ENCODE assay signal across 8 mouse cellular contexts in genomic region chr7:71412079-71412478, GRCm38 (mm10).
A peak's percentile ranks its signal among the peaks of the same experiment; 100 is the strongest.
DNase-seq lines count a peak whose midpoint lies in the region; TF ChIP-seq lines count a peak whose summit lies in the region.

No protein-coding gene starts in this region.

- TF ChIP-seq CTCF in cortical plate, adult 2 months (IDR thresholded peaks at IDR 0.05; ENCODE audit: extremely low read depth, insufficient read depth, low read length), result peak; percentile 71
- peak; percentile 93 for TF ChIP-seq CTCF in left cerebral cortex, adult 2 months (IDR thresholded peaks at IDR 0.05)

- H3K27ac ChIP-seq in cortical plate, adult 2 months (ENCODE audit: insufficient read depth, low read length), result no peak overlapping the region
- H3K27ac ChIP-seq in left cerebral cortex, adult 2 months, result no peak overlapping the region

- peak; percentile 86 for DNase-seq in adrenal gland, adult 2 months
- DNase-seq in gastrocnemius, postnatal 10 days, result peak; percentile 78
- peak; percentile 76 for DNase-seq in hindlimb bud, embryonic 11.5 days (ENCODE audit: extremely low spot score, low read depth, low spot score)
- DNase-seq in left cerebral cortex, adult 2 months (ENCODE audit: extremely low spot score in 1 of 2, low spot score in 2 of 2), result peak; percentile 78 to 81
- peak; percentile 86 to 90 for DNase-seq in lung, postnatal 4 days
- DNase-seq in right cerebral cortex, postnatal 10 days (ENCODE audit: low spot score in 2 of 2), result peak; percentile 82 to 88
- no peak for DNase-seq in T-cell, adult 2 months (ENCODE audit: low spot score)

- intact Hi-C loops in left cerebral cortex, adult 2 months (cut with DNase I), result loop anchor here (1.0 to 2.0 kb wide), 4 partner anchors 33 to 1919 kb away; no protein-coding TSS in a partner anchor

- no peaks in the 10 kb centered on the region for H3K4me1 ChIP-seq in cortical plate, adult 2 months (ENCODE audit: control insufficient read depth, insufficient read depth, low read length)

- peak overlapping the region; percentile 18 for H3K4me3 ChIP-seq in cortical plate, adult 2 months (ENCODE audit: insufficient read depth, low read length)
- peak overlapping the region; percentile 35 for H3K4me3 ChIP-seq in left cerebral cortex, adult 2 months

- no peak for TF ChIP-seq POLR2A in cortical plate, adult 2 months (IDR thresholded peaks at IDR 0.05; ENCODE audit: extremely low read depth, insufficient read depth, low read length)
